Mouse (Mus musculus) small intestine, adult 2 months (tissue): Measurements from ENCODE around the gene Eps15. TPM values are rescaled to one million over a fixed set of nuclear protein-coding genes. Genes with fewer than 3 reads are reported as not detected.

Experiments
- H3K27ac ChIP-seq: fragments of 200-500 bp; 2 replicates; pipeline ENCODE4 v1.5.1; 2012; ENCODE audit warnings: low read depth, low read length, control low read depth, inconsistent platforms; ENCODE audit not compliant: insufficient read depth
- H3K27me3 ChIP-seq: fragments of 200-500 bp; 2 replicates; pipeline ENCODE4 v1.6.1; 2012; ENCODE audit warnings: mild to moderate bottlenecking, moderate library complexity, low read length, inconsistent platforms; ENCODE audit not compliant: control insufficient read depth, insufficient read depth
- H3K36me3 ChIP-seq: fragments of 200-500 bp; 2 replicates; pipeline ENCODE4 v1.6.1; 2012; ENCODE audit warnings: mild to moderate bottlenecking, low read length, control low read depth, inconsistent platforms; ENCODE audit not compliant: control insufficient read depth, insufficient read depth
- H3K4me1 ChIP-seq: fragments of 200-500 bp; 2 replicates; pipeline ENCODE4 v1.6.1; 2012; ENCODE audit warnings: low read length, inconsistent platforms, mixed read lengths; ENCODE audit not compliant: control insufficient read depth, insufficient read depth, insufficient read length
- H3K4me3 ChIP-seq: fragments of 200-500 bp; 2 replicates; pipeline ENCODE4 v1.5.1; 2012; ENCODE audit warnings: low read depth, mild to moderate bottlenecking, control low read depth, inconsistent platforms, low read length, moderate library complexity
- CTCF ChIP-seq: fragments of 200-500 bp; IDR thresholded peaks from 2 replicates; pipeline ENCODE4 v1.5.1; 2012; ENCODE audit warnings: low read depth, mild to moderate bottlenecking, control low read depth, inconsistent platforms, low read length, moderate library complexity, mixed read lengths; ENCODE audit not compliant: insufficient replicate concordance, insufficient read length; ENCODE audit errors: extremely low read depth
- POLR2A ChIP-seq: fragments of 200-500 bp; IDR thresholded peaks from 2 replicates; pipeline ENCODE4 v1.6.1; 2012; ENCODE audit warnings: low read depth, mild to moderate bottlenecking, control low read depth, inconsistent platforms, low read length, moderate library complexity
- WGBS: fragments of 180-500 bp; shearing (Covaris S2); methylation state at CpG from one replicate; pipeline ENCODE4 v1.1.7; 2018; 5-methylcytosine and 5-hydroxymethylcytosine counted together
- polyA plus RNA-seq: library from polyadenylated mRNA; depleted of rRNA; stranded (reverse); fragments of >200 nt; gene quantifications from 2 replicates; pipeline ENCODE4 v1.2.3, GENCODE M21; 2012

The Eps15 gene
- polyA plus RNA-seq, 1 experiment: 2.6 TPM

GRCm38 (mm10) chr4:109255321-109255720, 24.7 kb upstream of the Eps15 start:
- Histone ChIP-seq H3K27ac (no peak overlapping the region), H3K4me3 (no peak overlapping the region), H3K36me3 (no peaks in the 10 kb centered on the region), H3K27me3 (no peaks in the 10 kb centered on the region), H3K4me1 (peaks cover 6% of the 10 kb centered on the region; the same call in 1 of the 2 replicates)
- no peak for TF ChIP-seq CTCF
- TF ChIP-seq POLR2A: no peak
- WGBS: 45% methylated on average over 2 of the region's 2 CpGs

GRCm38 (mm10) chr4:109255727-109256417, 24.2 kb upstream of the Eps15 start:
- no peaks in the 10 kb centered on the region for H3K36me3 ChIP-seq
- H3K4me1 ChIP-seq: peaks cover 6% of the 10 kb centered on the region; the same call in 1 of the 2 replicates
- TF ChIP-seq CTCF (no peak), POLR2A (no peak)
- no peak overlapping the region for H3K4me3 ChIP-seq
- H3K27me3 ChIP-seq: no peaks in the 10 kb centered on the region
- 89% methylated on average over 11 of the region's 11 CpGs for WGBS
- H3K27ac ChIP-seq: no peak overlapping the region

DNA sequence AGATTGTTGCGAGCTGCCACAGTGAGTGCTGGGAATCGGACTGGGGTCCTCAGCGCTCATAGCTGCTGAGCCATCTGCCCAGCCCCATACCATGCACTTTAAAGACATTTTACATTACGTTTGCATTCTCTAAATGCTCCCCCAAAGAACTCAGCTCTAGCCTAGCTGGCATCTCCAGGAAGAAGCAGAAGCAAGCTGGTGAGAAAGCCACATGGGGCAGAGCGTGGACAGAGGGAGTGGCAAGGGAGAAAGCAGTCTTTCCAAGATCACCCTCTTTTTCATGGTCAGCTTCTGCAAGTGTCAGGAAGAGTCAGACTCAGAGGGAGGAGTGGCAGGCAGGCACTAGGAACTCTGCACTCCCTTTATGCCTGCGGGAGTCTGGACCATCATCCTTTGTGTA, 23.3 kb upstream of the Eps15 start:
- Histone ChIP-seq H3K27ac (no peak overlapping the region), H3K36me3 (no peaks in the 10 kb centered on the region), H3K4me1 (peaks cover 6% of the 10 kb centered on the region; the same call in 1 of the 2 replicates), H3K4me3 (no peak overlapping the region), H3K27me3 (no peaks in the 10 kb centered on the region)
- WGBS: 75% methylated on average over 6 of the region's 6 CpGs
- TF ChIP-seq CTCF: no peak
- no peak for TF ChIP-seq POLR2A

GRCm38 (mm10) chr4:109257639-109258038, 22.4 kb upstream of the Eps15 start:
- no peak overlapping the region for H3K27ac ChIP-seq

DNA sequence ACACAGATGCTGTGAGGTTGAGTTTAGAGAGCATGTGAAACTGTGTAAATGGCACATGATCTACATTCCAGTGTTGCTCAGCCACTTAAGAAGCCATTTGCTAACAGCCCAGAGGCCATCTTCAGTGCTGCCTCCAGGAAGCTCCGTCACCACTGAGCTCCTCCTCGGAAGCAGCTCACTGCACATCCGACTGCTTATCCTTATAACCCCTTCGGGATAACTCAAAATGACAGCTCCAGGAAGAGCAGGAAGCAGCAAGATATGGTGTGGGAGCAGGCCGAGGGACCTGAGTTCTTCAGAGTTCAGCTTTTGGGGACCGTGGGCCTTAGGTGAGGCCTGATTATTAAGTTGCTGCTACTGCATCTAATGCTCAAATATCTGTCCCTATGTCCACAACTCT, 18.0 kb upstream of the Eps15 start:
- H3K27ac ChIP-seq: no peak overlapping the region
- no peaks in the 10 kb centered on the region for H3K27me3 ChIP-seq
- WGBS: 80% methylated on average over 6 of the region's 6 CpGs
- no peak overlapping the region for H3K4me3 ChIP-seq
- H3K4me1 ChIP-seq: no peaks in the 10 kb centered on the region
- TF ChIP-seq POLR2A (no peak), CTCF (no peak)
- H3K36me3 ChIP-seq: no peaks in the 10 kb centered on the region

More at GRCm38 (mm10) chr4:109257639-109258038, 22.4 kb upstream of the Eps15 start:
- Histone ChIP-seq H3K36me3 (no peaks in the 10 kb centered on the region), H3K4me1 (peaks cover 4% of the 10 kb centered on the region; the same call in 1 of the 2 replicates), H3K4me3 (no peak overlapping the region), H3K27me3 (no peaks in the 10 kb centered on the region)
- TF ChIP-seq POLR2A: no peak
- TF ChIP-seq CTCF: no peak

DNA sequence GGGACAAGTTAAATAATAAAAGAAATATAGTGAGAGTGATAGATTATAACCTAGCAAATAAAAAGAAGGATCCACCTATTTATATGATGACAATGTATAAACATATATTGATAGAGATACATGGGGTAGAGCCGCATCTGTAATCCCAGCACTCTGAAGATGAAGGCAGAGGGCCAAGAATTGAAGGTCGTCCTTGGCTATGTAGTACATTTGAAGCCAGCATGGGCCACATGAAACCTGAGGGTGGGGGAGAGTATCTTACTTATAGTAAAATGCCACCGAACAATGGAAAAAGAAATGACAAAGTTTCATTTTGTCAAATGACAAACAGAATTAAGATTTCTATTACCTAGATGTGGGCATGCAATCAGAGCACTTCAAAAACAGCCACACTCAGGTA, 14.0 kb upstream of the Eps15 start:
- no peaks in the 10 kb centered on the region for H3K36me3 ChIP-seq
- H3K4me3 ChIP-seq: no peak overlapping the region
- no peaks in the 10 kb centered on the region for H3K27me3 ChIP-seq
- H3K27ac ChIP-seq: no peak overlapping the region
- no peak for TF ChIP-seq CTCF
- no peak for TF ChIP-seq POLR2A
- no peaks in the 10 kb centered on the region for H3K4me1 ChIP-seq
- 88% methylated on average over 3 of the region's 3 CpGs for WGBS

DNA sequence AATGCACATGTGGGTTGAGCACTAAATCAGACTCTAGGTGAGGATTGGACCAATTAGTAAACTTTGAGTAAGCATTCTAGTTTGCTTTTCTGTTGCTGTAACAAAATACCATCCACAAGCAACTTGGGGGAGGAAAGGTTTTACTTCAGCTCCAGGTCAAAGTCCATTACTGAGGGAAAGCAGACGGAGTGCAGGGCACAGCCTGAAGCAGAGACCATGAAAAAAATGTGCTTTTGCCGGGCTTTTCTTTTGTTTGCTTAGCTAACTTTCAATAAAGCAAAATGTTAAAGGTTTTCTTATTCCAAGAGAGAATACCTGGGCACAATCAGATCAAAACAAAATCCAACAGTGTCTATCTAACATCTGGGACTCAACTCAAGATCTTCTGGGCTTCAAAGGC, 13.3 kb upstream of the Eps15 start:
- no peak overlapping the region for H3K27ac ChIP-seq
- no peak overlapping the region for H3K4me3 ChIP-seq
- H3K36me3 ChIP-seq: no peaks in the 10 kb centered on the region
- no peaks in the 10 kb centered on the region for H3K27me3 ChIP-seq
- WGBS: 24% methylated on average over 2 of the region's 2 CpGs
- TF ChIP-seq CTCF: no peak
- no peak for TF ChIP-seq POLR2A
- H3K4me1 ChIP-seq: no peaks in the 10 kb centered on the region

GRCm38 (mm10) chr4:109267452-109267851, 12.6 kb upstream of the Eps15 start:
- WGBS: 89% methylated on average over 3 of the region's 3 CpGs

More at GRCm38 (mm10) chr4:109267452-109267851, 12.6 kb upstream of the Eps15 start:
- no peaks in the 10 kb centered on the region for H3K36me3 ChIP-seq
- H3K27me3 ChIP-seq: no peaks in the 10 kb centered on the region
- H3K4me1 ChIP-seq: no peaks in the 10 kb centered on the region
- H3K4me3 ChIP-seq: no peak overlapping the region
- TF ChIP-seq CTCF (no peak), POLR2A (no peak)
- H3K27ac ChIP-seq: no peak overlapping the region
